Mouse (Mus musculus) liver, postnatal 0 days (tissue): ENCODE measurements around the gene Pih1d2. TPM values are rescaled to one million over a fixed set of nuclear protein-coding genes. Genes with fewer than 3 reads are reported as not detected.

ENCODE experiments used
- ATAC-seq: fragments of 200-750 bp; cut with Nextera tagmentation; 2 replicates; pipeline ENCODE4 v1.8.0; 2017; ENCODE audit warnings: mild to moderate bottlenecking, moderate library complexity
- DNase-seq: peaks from one replicate; pipeline ENCODE4 v3.0.0-alpha.2; 2016
- H3K27ac ChIP-seq: fragments of 300-500 bp; sonication (generic); 2 replicates; pipeline ENCODE4 v1.5.1; 2014; ENCODE audit warnings: antibody characterized with exemption, moderate library complexity, mild to moderate bottlenecking, low read depth
- H3K27me3 ChIP-seq: fragments of 300-500 bp; sonication (generic); 2 replicates; pipeline ENCODE4 v1.6.1; 2014; ENCODE audit warnings: low read length, control low read depth, mixed read lengths; ENCODE audit not compliant: insufficient read depth
- H3K36me3 ChIP-seq: fragments of 300-500 bp; sonication (generic); replicated peaks from 2 replicates; pipeline ENCODE4 v1.6.1; 2014; ENCODE audit warnings: mild to moderate bottlenecking, control low read depth, low read length, moderate library complexity, mixed read lengths; ENCODE audit not compliant: insufficient read depth
- H3K4me1 ChIP-seq: fragments of 300-500 bp; sonication (generic); 2 replicates; pipeline ENCODE4 v1.6.1; 2014; ENCODE audit warnings: antibody characterized with exemption, mild to moderate bottlenecking, control low read depth; ENCODE audit not compliant: insufficient read depth
- H3K4me2 ChIP-seq: fragments of 300-500 bp; sonication (generic); 2 replicates; pipeline ENCODE4 v1.6.1; 2014; ENCODE audit warnings: low read depth, mild to moderate bottlenecking, low read length, moderate library complexity, mixed read lengths
- H3K4me3 ChIP-seq: fragments of 300-500 bp; sonication (generic); 2 replicates; pipeline ENCODE4 v1.5.1; 2014; ENCODE audit warnings: low read depth, low read length
- H3K9ac ChIP-seq: fragments of 300-500 bp; sonication (generic); replicated peaks from 2 replicates; pipeline ENCODE4 v1.6.1; 2014; ENCODE audit warnings: mild to moderate bottlenecking, moderate library complexity
- H3K9me3 ChIP-seq: fragments of 300-500 bp; sonication (generic); 2 replicates; pipeline ENCODE4 v1.6.1; 2016; ENCODE audit warnings: mild to moderate bottlenecking, control low read depth, low read length, mixed read lengths
- CTCF ChIP-seq: sonication (generic); IDR thresholded peaks from 2 replicates; pipeline ENCODE4 v1.5.1; 2016; ENCODE audit warnings: antibody characterized with exemption, low read depth
- EP300 ChIP-seq: IDR thresholded peaks from 2 replicates; pipeline ENCODE4 v1.6.1; 2016; ENCODE audit warnings: antibody characterized with exemption, low read depth, mild to moderate bottlenecking
- WGBS: fragments of 180-500 bp; shearing (Covaris S2); extraction: QIAGEN DNeasy Blood & Tissue Kit; methylation state at CpG from one replicate; pipeline ENCODE4 v1.1.7; 2014; ENCODE audit not compliant: insufficient replicate concordance; 5-methylcytosine and 5-hydroxymethylcytosine counted together
- polyA plus RNA-seq: library from polyadenylated mRNA; unstranded; fragments of >200 nt; fragmentation: Nextera tagmentation; extraction: Ambion mirVana; gene quantifications from 2 replicates; pipeline ENCODE4 v1.2.1, GENCODE M21; 2015

Pih1d2 gene
- polyA plus RNA-seq, 1 experiment from 2014 or later: 0.73 TPM

GRCm38 (mm10) chr9:50585145-50585818 lies 31.8 kb upstream of the Pih1d2 start:
- Histone ChIP-seq H3K36me3 (no peaks in the 10 kb centered on the region), H3K27ac (no peak overlapping the region)
- ATAC-seq: no peak

DNA sequence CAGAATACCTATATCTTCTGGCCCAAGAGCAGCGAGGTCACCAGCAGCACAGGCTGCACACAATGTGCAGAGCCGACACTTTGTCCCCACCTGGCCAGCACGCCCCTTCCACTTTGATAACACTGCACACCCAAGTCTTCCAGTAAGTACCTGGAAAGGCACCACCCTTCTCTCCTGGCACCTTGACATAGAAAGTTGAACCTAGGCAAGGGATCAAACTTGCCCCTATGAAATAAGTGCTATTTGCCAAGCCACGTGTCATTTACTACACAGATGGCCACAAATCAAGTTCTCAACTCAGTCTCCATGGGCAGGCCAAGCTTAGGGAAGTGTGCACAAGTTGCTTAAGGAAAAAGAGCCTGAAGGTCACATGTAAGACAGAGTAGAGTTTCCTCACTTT lies 30.2 kb upstream of the Pih1d2 start:
- H3K4me3 ChIP-seq: no peak overlapping the region
- 55% methylated on average over 4 of the region's 4 CpGs for WGBS
- H3K9ac ChIP-seq: 0 out of 2 replicates have a peak overlapping the region, but pooled peaks have one; percentile 6
- no peaks in the 10 kb centered on the region for H3K36me3 ChIP-seq
- no peak overlapping the region for H3K4me2 ChIP-seq
- ATAC-seq: no peak
- H3K9me3 ChIP-seq: no peaks in the 10 kb centered on the region
- no peaks in the 10 kb centered on the region for H3K27me3 ChIP-seq
- no peak for TF ChIP-seq CTCF
- no peak for TF ChIP-seq EP300
- DNase-seq: no peak
- H3K27ac ChIP-seq: no peak overlapping the region
- peaks cover 10% of the 10 kb centered on the region for H3K4me1 ChIP-seq

More at GRCm38 (mm10) chr9:50585145-50585818, 31.8 kb upstream of the Pih1d2 start:
- WGBS: 78% methylated on average over 6 of the region's 6 CpGs
- Histone ChIP-seq H3K9me3 (no peaks in the 10 kb centered on the region), H3K4me3 (no peak overlapping the region), H3K4me1 (0 out of 2 replicates have a peak, but pooled peaks cover 3% of the 10 kb centered on the region), H3K27me3 (no peaks in the 10 kb centered on the region), H3K4me2 (no peak overlapping the region), H3K9ac (no peak overlapping the region)
- TF ChIP-seq CTCF (no peak), EP300 (no peak)
- DNase-seq: no peak

DNA sequence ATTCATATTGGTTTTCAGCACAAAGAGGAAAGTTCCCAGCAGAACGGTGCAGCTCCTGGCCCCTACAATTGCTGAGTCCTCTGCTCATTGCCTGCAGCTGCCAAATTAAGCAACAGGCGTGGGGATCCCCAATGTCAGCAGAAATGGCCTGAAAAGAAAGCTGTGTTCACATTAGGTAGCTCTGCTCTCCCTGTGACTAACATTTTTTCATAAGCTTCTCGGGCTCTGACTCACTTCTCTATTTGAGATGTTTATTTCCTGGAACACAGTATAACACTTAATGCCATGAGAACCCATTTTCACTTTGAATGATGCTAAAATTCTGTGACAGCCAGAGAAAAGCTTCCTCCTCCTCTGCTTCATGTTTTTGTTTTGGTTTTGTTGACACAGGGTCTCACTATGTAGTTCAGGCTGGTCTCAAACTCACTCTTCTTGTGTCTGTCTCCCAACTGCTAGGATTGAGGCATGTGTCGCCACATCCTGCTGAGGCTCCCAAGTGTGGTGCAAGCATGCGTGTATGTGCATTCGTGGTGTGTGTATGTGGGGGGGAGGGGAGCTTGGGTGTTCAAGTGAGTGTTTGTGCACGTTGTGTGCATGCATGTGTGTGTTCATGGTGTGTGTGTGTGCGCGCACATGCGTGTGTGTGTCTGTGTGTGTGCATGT lies 26.1 kb upstream of the Pih1d2 start:
- WGBS: 52% methylated on average over 10 of the region's 10 CpGs
- Histone ChIP-seq H3K4me1 (peaks cover 13% of the 10 kb centered on the region), H3K36me3 (peaks cover 9% of the 10 kb centered on the region), H3K27ac (peak overlapping the region; percentile 67), H3K4me3 (no peak overlapping the region), H3K9ac (no peak overlapping the region; the same call in 1 of the 2 replicates), H3K9me3 (no peaks in the 10 kb centered on the region), H3K27me3 (no peaks in the 10 kb centered on the region), H3K4me2 (no peak overlapping the region)
- no peak for TF ChIP-seq CTCF
- no peak for TF ChIP-seq EP300
- DNase-seq (peak; percentile 37), ATAC-seq (no peak)

DNA sequence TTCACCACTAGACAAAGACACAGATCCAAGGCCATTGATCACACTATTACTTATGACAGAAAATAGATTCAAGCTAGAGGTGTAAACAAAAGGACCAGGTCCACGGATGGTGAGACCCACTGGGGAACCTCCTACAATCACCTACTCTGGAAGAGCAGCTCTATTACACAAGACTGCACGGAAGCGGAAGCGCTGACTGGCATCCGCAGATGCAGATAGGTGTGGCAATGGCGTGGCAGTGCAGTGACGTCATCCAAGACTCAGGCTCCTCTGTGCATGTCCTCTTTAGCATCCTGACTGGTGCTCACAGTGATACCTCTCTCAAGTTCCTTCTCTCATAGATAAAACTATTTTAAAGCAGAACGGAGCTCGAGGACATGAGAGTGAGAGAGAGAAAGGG lies 24.2 kb upstream of the Pih1d2 start:
- Histone ChIP-seq H3K9ac (no peak overlapping the region), H3K4me3 (no peak overlapping the region), H3K27ac (peak overlapping the region; percentile 67), H3K27me3 (no peaks in the 10 kb centered on the region), H3K9me3 (no peaks in the 10 kb centered on the region), H3K36me3 (peaks cover 28% of the 10 kb centered on the region), H3K4me2 (no peak overlapping the region), H3K4me1 (peaks cover 10% of the 10 kb centered on the region)
- 76% methylated on average over 9 of the region's 9 CpGs for WGBS
- no peak for TF ChIP-seq CTCF
- no peak for TF ChIP-seq EP300
- ATAC-seq (no peak), DNase-seq (peak; percentile 55)

DNA sequence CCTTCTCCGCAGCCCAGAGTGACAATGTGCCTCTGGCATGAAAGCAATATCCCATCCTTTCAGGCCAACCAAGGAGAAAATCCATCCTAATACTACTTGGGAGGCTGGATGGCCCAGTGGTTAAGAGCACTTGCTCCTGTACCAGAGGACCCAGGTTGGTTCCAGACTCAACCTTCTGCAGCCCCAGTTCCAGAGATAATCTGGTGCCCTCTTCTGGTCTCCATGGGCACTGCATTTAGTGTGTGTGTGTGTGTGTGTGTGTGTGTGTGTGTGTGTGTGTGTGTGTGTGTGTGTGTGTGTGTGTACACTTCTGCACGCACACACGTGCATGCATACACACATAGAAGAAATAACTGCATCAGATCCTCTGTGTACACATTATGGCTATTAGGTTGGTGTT lies 23.6 kb upstream of the Pih1d2 start:
- Histone ChIP-seq H3K9ac (no peak overlapping the region), H3K27me3 (no peaks in the 10 kb centered on the region), H3K9me3 (no peaks in the 10 kb centered on the region), H3K4me1 (peaks cover 10% of the 10 kb centered on the region), H3K36me3 (peaks cover 34% of the 10 kb centered on the region), H3K27ac (no peak overlapping the region), H3K4me2 (no peak overlapping the region), H3K4me3 (no peak overlapping the region)
- TF ChIP-seq CTCF (peak; percentile 82), EP300 (no peak)
- DNase-seq (peak; percentile 66), ATAC-seq (0 out of 2 replicates have a peak, but pooled peaks have one; percentile 12)
- 71% methylated on average over 3 of the region's 3 CpGs for WGBS

DNA sequence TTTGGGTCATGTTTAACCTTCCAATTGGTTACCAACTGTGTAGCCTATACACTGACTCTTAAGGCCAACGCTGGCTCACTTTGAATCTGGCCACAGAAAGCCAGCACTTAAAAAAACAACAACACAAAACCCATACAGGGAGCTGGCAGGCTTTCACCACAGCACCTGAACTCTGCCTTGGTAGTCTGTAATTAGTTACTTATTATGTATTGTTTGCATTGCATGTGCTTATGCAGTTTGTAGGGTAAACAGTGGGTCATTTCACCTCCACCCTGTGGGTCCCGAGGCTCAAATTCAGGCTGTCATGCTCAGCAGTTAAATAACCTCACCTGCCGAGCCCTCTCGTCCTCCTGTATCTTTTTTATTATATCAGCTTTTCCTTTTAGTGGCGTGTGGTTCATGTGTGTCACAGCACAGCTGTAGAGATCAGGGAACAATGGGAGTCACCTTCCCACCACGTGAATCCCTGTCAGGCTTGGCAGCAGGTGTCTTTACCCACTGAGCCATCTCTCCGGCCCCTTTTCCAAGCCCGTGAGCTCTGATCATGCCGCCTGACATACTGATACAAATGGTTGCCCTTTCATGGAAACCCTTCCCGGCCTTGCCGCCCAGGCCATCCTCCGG lies 22.2 kb upstream of the Pih1d2 start:
- Histone ChIP-seq H3K9ac (no peak overlapping the region), H3K27ac (peak overlapping the region; percentile 75), H3K9me3 (no peaks in the 10 kb centered on the region), H3K4me1 (peaks cover 10% of the 10 kb centered on the region), H3K4me2 (no peak overlapping the region), H3K36me3 (peaks cover 45% of the 10 kb centered on the region), H3K27me3 (no peaks in the 10 kb centered on the region), H3K4me3 (no peak overlapping the region)
- 61% methylated on average over 12 of the region's 12 CpGs for WGBS
- ATAC-seq (peak; percentile 91), DNase-seq (peak; percentile 34)
- 0 out of 2 replicates have a peak, but pooled peaks have one; percentile 12 for TF ChIP-seq EP300
- no peak for TF ChIP-seq CTCF
